ENCODE assay signal across 8 mouse cellular contexts in genomic region chr6:42324067-42324481, GRCm38 (mm10). TPM values are rescaled to one million over a fixed set of nuclear protein-coding genes. Genes with fewer than 3 reads are reported as not detected.
A peak's percentile ranks its signal among the peaks of the same experiment; 100 is the strongest.
DNase-seq lines count a peak whose midpoint lies in the region; ATAC-seq lines count a peak whose summit lies in the region.

No protein-coding gene starts in this region.

- DNase-seq in adrenal gland, postnatal 14 days = peak; percentile 17
- DNase-seq in adrenal gland, adult 8-10 months = no peak
- peak; percentile 41 for DNase-seq in right cerebral cortex, adult 18-20 months
- no peak for DNase-seq in right cerebral cortex, postnatal 36 days (ENCODE audit: low spot score in 2 of 2)
- DNase-seq in layer of hippocampus, postnatal 10 days (ENCODE audit: low spot score in 2 of 2) = peak; percentile 46 to 60
- DNase-seq in neural tube, embryonic 10.5 days (ENCODE audit: extremely low spot score, low spot score) = peak; percentile 60
- DNase-seq in thymus, postnatal 0 days (ENCODE audit: low spot score) = no peak

- ATAC-seq in granulocyte monocyte progenitor cell, adult 5-6 weeks (replicated peaks; ENCODE audit: poor library complexity, severe bottlenecking) = peak; percentile 2; the same call in 1 of the 2 replicates

RNA-seq across cellular contexts. Expression of gene Fam131b, which starts 0.4 kb away (rescaled TPM):
- 0.30 and 0.90 TPM in 2 replicates for total RNA-seq in adrenal gland, postnatal 14 days (2021)
- under 1 TPM; 0.12 to 0.23 (median 0.15) TPM for total RNA-seq in adrenal gland, adult 8-10 months (2022)
- total RNA-seq in granulocyte monocyte progenitor cell, adult 5-6 weeks (2014; fragmentation: Nextera tagmentation) = not detected in 2 replicates
- not detected in 2 replicates for total RNA-seq in granulocyte monocyte progenitor cell, adult 5-6 weeks (2017)
- 10 to 100 TPM; 75.7 to 81.3 TPM for total RNA-seq in layer of hippocampus, postnatal 10 days (2021)
- polyA plus RNA-seq in thymus, postnatal 0 days (2015; fragmentation: Nextera tagmentation; extraction: Ambion mirVana) = 0.07 TPM in 1 of 2 replicates, not detected in the other

RNA-seq across cellular contexts. Expression of gene Zyx, which starts 25.4 kb away (rescaled TPM):
- 115 and 117 TPM in 2 replicates for total RNA-seq in adrenal gland, postnatal 14 days (2021)
- total RNA-seq in adrenal gland, adult 8-10 months (2022) = 100 to 1,000 TPM in 1 of 4 experiments, 10 to 100 TPM in 3; 78.9 to 118 (median 89.4) TPM
- total RNA-seq in granulocyte monocyte progenitor cell, adult 5-6 weeks (2014; fragmentation: Nextera tagmentation) = 116 and 131 TPM in 2 replicates
- total RNA-seq in granulocyte monocyte progenitor cell, adult 5-6 weeks (2017) = 17.6 and 17.8 TPM in 2 replicates
- total RNA-seq in layer of hippocampus, postnatal 10 days (2021) = 10 to 100 TPM; 54.0 to 56.2 TPM
- 60.7 and 64.4 TPM in 2 replicates for polyA plus RNA-seq in thymus, postnatal 0 days (2015; fragmentation: Nextera tagmentation; extraction: Ambion mirVana)

RNA-seq across cellular contexts. Expression of gene Clcn1, which starts 37.6 kb away (rescaled TPM):
- 0.19 TPM in 1 of 2 replicates, not detected in the other for total RNA-seq in adrenal gland, postnatal 14 days (2021)
- total RNA-seq in adrenal gland, adult 8-10 months (2022) = under 1 TPM in 2 of 4 experiments, not detected in 2; 0.13 to 0.68 TPM
- total RNA-seq in granulocyte monocyte progenitor cell, adult 5-6 weeks (2014; fragmentation: Nextera tagmentation) = not detected in 2 replicates
- total RNA-seq in granulocyte monocyte progenitor cell, adult 5-6 weeks (2017) = 1.9 TPM in 1 of 2 replicates, not detected in the other
- 1 to 10 TPM; 2.9 to 4.2 TPM for total RNA-seq in layer of hippocampus, postnatal 10 days (2021)
- 0.10 and 0.26 TPM in 2 replicates for polyA plus RNA-seq in thymus, postnatal 0 days (2015; fragmentation: Nextera tagmentation; extraction: Ambion mirVana)

RNA-seq across cellular contexts. Expression of gene Epha1, which starts 49.0 kb away (rescaled TPM):
- total RNA-seq in adrenal gland, postnatal 14 days (2021) = 1.2 and 3.6 TPM in 2 replicates
- 1 to 10 TPM in 2 of 4 experiments, under 1 TPM in 2; 0.46 to 1.6 (median 0.99) TPM for total RNA-seq in adrenal gland, adult 8-10 months (2022)
- 0.56 and 0.86 TPM in 2 replicates for total RNA-seq in granulocyte monocyte progenitor cell, adult 5-6 weeks (2014; fragmentation: Nextera tagmentation)
- 0.04 TPM in 1 of 2 replicates, not detected in the other for total RNA-seq in granulocyte monocyte progenitor cell, adult 5-6 weeks (2017)
- total RNA-seq in layer of hippocampus, postnatal 10 days (2021) = under 1 TPM in 1 of 2 experiments, not detected in 1; 0.39 TPM
- polyA plus RNA-seq in thymus, postnatal 0 days (2015; fragmentation: Nextera tagmentation; extraction: Ambion mirVana) = 4.0 and 4.3 TPM in 2 replicates

RNA-seq across cellular contexts. Expression of gene Casp2, which starts 59.3 kb away (rescaled TPM):
- 21.8 and 30.2 TPM in 2 replicates for total RNA-seq in adrenal gland, postnatal 14 days (2021)
- total RNA-seq in adrenal gland, adult 8-10 months (2022) = 10 to 100 TPM; 20.1 to 27.2 (median 26.3) TPM
- 74.3 and 81.1 TPM in 2 replicates for total RNA-seq in granulocyte monocyte progenitor cell, adult 5-6 weeks (2014; fragmentation: Nextera tagmentation)
- 48.6 and 58.7 TPM in 2 replicates for total RNA-seq in granulocyte monocyte progenitor cell, adult 5-6 weeks (2017)
- total RNA-seq in layer of hippocampus, postnatal 10 days (2021) = 10 to 100 TPM; 28.0 to 32.2 TPM
- polyA plus RNA-seq in thymus, postnatal 0 days (2015; fragmentation: Nextera tagmentation; extraction: Ambion mirVana) = 72.7 and 74.5 TPM in 2 replicates

Comparison
In these comparisons a context has a peak if more than half of its experiments do, and no peak if none do; other contexts are left out.
1. DNase-seq: peak in adrenal gland, postnatal 14 days (single experiment), right cerebral cortex, adult 18-20 months (single experiment), layer of hippocampus, postnatal 10 days (2 of 2) and neural tube, embryonic 10.5 days (single experiment); none in adrenal gland, adult 8-10 months (single experiment), right cerebral cortex, postnatal 36 days (0 of 2) and thymus, postnatal 0 days (single experiment).
2. RNA of gene Fam131b, which starts 0.4 kb away (total RNA-seq): 75.7 to 81.3 TPM in layer of hippocampus, postnatal 10 days; 0.30 to 0.90 TPM in adrenal gland, postnatal 14 days, 0.12 to 0.23 TPM in adrenal gland, adult 8-10 months and not detected in granulocyte monocyte progenitor cell, adult 5-6 weeks; every median in the first group is over 10 times any median in the second.